Mouse (Mus musculus) stomach, embryonic 14.5 days (tissue): ENCODE data around the gene Ptprr. TPM values are rescaled to one million over a fixed set of nuclear protein-coding genes. Genes with fewer than 3 reads are reported as not detected.

Experiments used
- ATAC-seq: fragments of 200-750 bp; cut with Nextera tagmentation; 2 replicates; pipeline ENCODE4 v1.8.0; 2017; ENCODE audit warnings: low read depth, moderate TSS enrichment; ENCODE audit not compliant: insufficient number of reproducible peaks, insufficient read depth, low FRiP score
- H3K27ac ChIP-seq: fragments of 300-500 bp; sonication (generic); 2 replicates; pipeline ENCODE4 v1.5.1; 2014; ENCODE audit warnings: mild to moderate bottlenecking, low read length, moderate library complexity, mixed read lengths
- H3K27me3 ChIP-seq: fragments of 300-500 bp; sonication (generic); 2 replicates; pipeline ENCODE4 v1.6.1; 2014; ENCODE audit warnings: low read length, control low read depth, mixed read lengths; ENCODE audit not compliant: control insufficient read depth, insufficient read depth
- H3K36me3 ChIP-seq: fragments of 300-500 bp; sonication (generic); 2 replicates; pipeline ENCODE4 v1.6.1; 2014; ENCODE audit warnings: mild to moderate bottlenecking, control low read depth, low read length, moderate library complexity, mixed read lengths; ENCODE audit not compliant: control insufficient read depth, insufficient read depth
- H3K4me1 ChIP-seq: fragments of 300-500 bp; sonication (generic); 2 replicates; pipeline ENCODE4 v1.6.1; 2014; ENCODE audit warnings: low read length, control low read depth, mixed read lengths; ENCODE audit not compliant: control insufficient read depth, insufficient read depth
- H3K4me2 ChIP-seq: fragments of 300-500 bp; sonication (generic); replicated peaks from 2 replicates; pipeline ENCODE4 v1.6.1; 2014; ENCODE audit warnings: low read depth, low read length, control low read depth
- H3K4me3 ChIP-seq: fragments of 300-500 bp; sonication (generic); 2 replicates; pipeline ENCODE4 v1.5.1; 2014; ENCODE audit warnings: low read depth, low read length, control low read depth
- H3K9ac ChIP-seq: fragments of 300-500 bp; sonication (generic); replicated peaks from 2 replicates; pipeline ENCODE4 v1.6.1; 2014; ENCODE audit warnings: low read depth, mild to moderate bottlenecking, control low read depth, low read length, moderate library complexity, mixed read lengths
- H3K9me3 ChIP-seq: fragments of 300-500 bp; sonication (generic); 2 replicates; pipeline ENCODE4 v1.6.1; 2016; ENCODE audit warnings: low read depth, low read length, control low read depth; ENCODE audit not compliant: control insufficient read depth
- WGBS: fragments of 180-500 bp; shearing (Covaris S2); extraction: QIAGEN DNeasy Blood & Tissue Kit; methylation state at CpG from one replicate; pipeline ENCODE4 v1.1.7; 2014; 5-methylcytosine and 5-hydroxymethylcytosine counted together
- polyA plus RNA-seq: library from polyadenylated mRNA; unstranded; fragments of >200 nt; fragmentation: Nextera tagmentation; extraction: Ambion mirVana; gene quantifications from 2 replicates; pipeline ENCODE4 v1.2.1, GENCODE M21; 2014

Ptprr gene
- polyA plus RNA-seq, 1 experiment from 2014 or later = 2.3 TPM

- Histone ChIP-seq H3K4me2 (no peak overlapping the region), H3K4me3 (no peak overlapping the region), H3K9me3 (no peaks in the 10 kb centered on the region), H3K9ac (no peak overlapping the region), H3K36me3 (no peaks in the 10 kb centered on the region), H3K4me1 (no peaks in the 10 kb centered on the region), H3K27ac (no peak overlapping the region), H3K27me3 (no peaks in the 10 kb centered on the region)
- ATAC-seq = no peak
- WGBS = 37% methylated on average over 11 of the region's 11 CpGs
Observed at GRCm38 (mm10) chr10:116310516-116311210, 292.6 kb downstream of the Ptprr start.

- WGBS = 22% methylated on average over 12 of the region's 12 CpGs
- no peak overlapping the region for H3K9ac ChIP-seq
- H3K4me2 ChIP-seq = no peak overlapping the region
- no peak overlapping the region for H3K4me3 ChIP-seq
- H3K4me1 ChIP-seq = no peaks in the 10 kb centered on the region
- no peak overlapping the region for H3K27ac ChIP-seq
- H3K27me3 ChIP-seq = no peaks in the 10 kb centered on the region
- H3K9me3 ChIP-seq = no peaks in the 10 kb centered on the region
- no peaks in the 10 kb centered on the region for H3K36me3 ChIP-seq
- ATAC-seq = peak; percentile 37; the same call in 1 of the 2 replicates
Observed at GRCm38 (mm10) chr10:116319246-116319645, 301.2 kb downstream of the Ptprr start.

Other genes with a start within 250 kb of the Ptprr start
- 113 and 116 TPM in 2 replicates for gene Tspan8, start 201.4 kb upstream of the Ptprr start, polyA plus RNA-seq
- not detected in 2 replicates for gene 4933416C03Rik, start 95.7 kb downstream of the Ptprr start, polyA plus RNA-seq